Mouse (Mus musculus) limb, embryonic 10.5 days (tissue): ENCODE measurements around the gene Clcn1. TPM values are rescaled to one million over a fixed set of nuclear protein-coding genes. Genes with fewer than 3 reads are reported as not detected.

Source experiments
- DNase-seq: peaks from one replicate; pipeline ENCODE4 v3.0.0-alpha.2; 2017; ENCODE audit warnings: low spot score
- H3K27ac ChIP-seq: fragments of 300-500 bp; sonication (generic); 2 replicates; pipeline ENCODE4 v1.5.1; 2016; ENCODE audit warnings: mild to moderate bottlenecking
- H3K27me3 ChIP-seq: fragments of 300-500 bp; sonication (generic); 2 replicates; pipeline ENCODE4 v1.6.1; 2016; ENCODE audit warnings: low read depth, mild to moderate bottlenecking; ENCODE audit not compliant: poor library complexity, severe bottlenecking
- H3K36me3 ChIP-seq: fragments of 300-500 bp; sonication (generic); 2 replicates; pipeline ENCODE4 v1.6.1; 2016; ENCODE audit warnings: mild to moderate bottlenecking, moderate library complexity
- H3K4me1 ChIP-seq: fragments of 300-500 bp; sonication (generic); 2 replicates; pipeline ENCODE4 v1.6.1; 2016
- H3K4me3 ChIP-seq: fragments of 300-500 bp; sonication (generic); 2 replicates; pipeline ENCODE4 v1.5.1; 2016; ENCODE audit warnings: mild to moderate bottlenecking, moderate library complexity
- H3K9me3 ChIP-seq: fragments of 300-500 bp; sonication (generic); replicated peaks from 2 replicates; pipeline ENCODE4 v1.6.1; 2016; ENCODE audit warnings: mild to moderate bottlenecking
- WGBS: fragments of 180-500 bp; shearing (Covaris S2); methylation state at CpG from one replicate; pipeline ENCODE4 v1.1.7; 2016; 5-methylcytosine and 5-hydroxymethylcytosine counted together
- polyA plus RNA-seq: library from polyadenylated mRNA; unstranded; fragments of >200 nt; fragmentation: Nextera tagmentation; extraction: Ambion mirVana; gene quantifications from 2 replicates; pipeline ENCODE4 v1.2.1, GENCODE M21; 2016

The Clcn1 gene
- polyA plus RNA-seq, 1 experiment from 2014 or later: 0.64 TPM

GRCm38 (mm10) chr6:42355794-42356600 is 69.5 kb downstream of the Clcn1 start:
- Histone ChIP-seq H3K36me3 (peaks cover 98% of the 10 kb centered on the region), H3K4me1 (peaks cover 30% of the 10 kb centered on the region), H3K27ac (no peak overlapping the region), H3K4me3 (no peak overlapping the region), H3K27me3 (no peaks in the 10 kb centered on the region), H3K9me3 (no peaks in the 10 kb centered on the region)
- no peak for DNase-seq
- 93% methylated on average over 13 of the region's 13 CpGs for WGBS

GRCm38 (mm10) chr6:42356913-42357312 is 70.4 kb downstream of the Clcn1 start:
- Histone ChIP-seq H3K27ac (no peak overlapping the region), H3K36me3 (peaks cover 97% of the 10 kb centered on the region), H3K9me3 (no peaks in the 10 kb centered on the region), H3K4me1 (peaks cover 21% of the 10 kb centered on the region), H3K27me3 (no peaks in the 10 kb centered on the region), H3K4me3 (no peak overlapping the region)
- 96% methylated on average over 5 of the region's 5 CpGs for WGBS
- DNase-seq: no peak

DNA sequence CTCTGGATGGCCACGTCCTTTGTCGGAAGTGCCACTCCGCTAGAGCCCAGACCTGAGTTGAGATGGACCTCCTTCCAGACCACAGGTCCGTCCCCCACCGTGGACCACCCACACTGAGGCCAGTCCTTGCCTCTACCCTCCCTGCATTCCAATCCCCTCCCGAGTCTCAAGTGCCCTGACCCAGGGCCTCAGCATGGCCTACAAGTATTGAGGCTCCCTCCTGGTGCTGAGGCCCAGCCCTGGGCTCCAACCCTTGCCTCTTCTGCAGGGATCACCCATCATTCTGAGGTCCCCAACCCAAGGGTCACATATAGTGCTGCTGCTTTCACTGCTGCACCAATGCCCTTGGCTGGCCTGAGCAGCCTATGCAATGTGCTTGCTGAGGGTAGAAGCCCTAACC is 71.4 kb downstream of the Clcn1 start:
- H3K27me3 ChIP-seq: no peaks in the 10 kb centered on the region
- no peaks in the 10 kb centered on the region for H3K9me3 ChIP-seq
- H3K4me3 ChIP-seq: no peak overlapping the region
- WGBS: 63% methylated on average over 6 of the region's 6 CpGs
- peaks cover 89% of the 10 kb centered on the region for H3K36me3 ChIP-seq
- DNase-seq: no peak
- H3K4me1 ChIP-seq: peaks cover 19% of the 10 kb centered on the region
- H3K27ac ChIP-seq: no peak overlapping the region

DNA sequence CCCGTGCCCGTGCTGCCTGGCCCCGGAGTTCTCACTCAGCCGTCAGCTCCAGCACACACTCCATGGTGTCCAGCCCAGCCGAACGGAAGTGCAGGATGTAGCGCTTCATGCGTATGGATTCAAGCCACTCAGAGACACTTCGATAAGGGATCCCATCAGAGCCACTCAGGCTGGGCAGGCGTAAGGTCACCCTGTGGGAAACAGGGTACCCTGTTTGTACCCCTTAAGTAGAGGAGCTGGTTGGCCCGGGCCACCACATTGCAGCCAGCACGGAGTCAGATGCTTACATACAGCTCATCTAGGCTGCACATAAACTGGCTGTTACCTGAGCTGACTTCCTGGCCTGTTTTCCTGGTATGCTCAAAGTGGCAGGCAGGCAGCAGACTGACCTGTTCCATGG is 72.4 kb downstream of the Clcn1 start:
- DNase-seq: no peak
- Histone ChIP-seq H3K27me3 (no peaks in the 10 kb centered on the region), H3K9me3 (no peaks in the 10 kb centered on the region), H3K4me1 (peaks cover 21% of the 10 kb centered on the region), H3K36me3 (peaks cover 79% of the 10 kb centered on the region), H3K4me3 (no peak overlapping the region), H3K27ac (no peak overlapping the region)
- 92% methylated on average over 12 of the region's 12 CpGs for WGBS

- H3K4me1 ChIP-seq: peaks cover 15% of the 10 kb centered on the region; the same call in 1 of the 2 replicates
- H3K27ac ChIP-seq: no peak overlapping the region
- no peak for DNase-seq
- H3K4me3 ChIP-seq: no peak overlapping the region
- H3K9me3 ChIP-seq: no peaks in the 10 kb centered on the region
- peaks cover 74% of the 10 kb centered on the region for H3K36me3 ChIP-seq
- 86% methylated on average over 9 of the region's 9 CpGs for WGBS
- no peaks in the 10 kb centered on the region for H3K27me3 ChIP-seq
These were observed 73.1 kb downstream of the Clcn1 start for GRCm38 (mm10) chr6:42359364-42360147.

GRCm38 (mm10) chr6:42360231-42360840 is 73.9 kb downstream of the Clcn1 start:
- WGBS: 91% methylated on average over 6 of the region's 6 CpGs
- no peak for DNase-seq
- Histone ChIP-seq H3K27me3 (no peaks in the 10 kb centered on the region), H3K36me3 (peaks cover 70% of the 10 kb centered on the region), H3K27ac (no peak overlapping the region), H3K9me3 (no peaks in the 10 kb centered on the region), H3K4me1 (peaks cover 15% of the 10 kb centered on the region; the same call in 1 of the 2 replicates), H3K4me3 (no peak overlapping the region)

GRCm38 (mm10) chr6:42361041-42361895 is 74.8 kb downstream of the Clcn1 start:
- Histone ChIP-seq H3K4me3 (no peak overlapping the region), H3K27ac (no peak overlapping the region), H3K27me3 (no peaks in the 10 kb centered on the region), H3K9me3 (no peaks in the 10 kb centered on the region), H3K36me3 (peaks cover 61% of the 10 kb centered on the region), H3K4me1 (peaks cover 15% of the 10 kb centered on the region; the same call in 1 of the 2 replicates)
- DNase-seq: no peak
- whole genome bisulfite sequencing: 92% methylated on average over 13 of the region's 13 CpGs

DNA sequence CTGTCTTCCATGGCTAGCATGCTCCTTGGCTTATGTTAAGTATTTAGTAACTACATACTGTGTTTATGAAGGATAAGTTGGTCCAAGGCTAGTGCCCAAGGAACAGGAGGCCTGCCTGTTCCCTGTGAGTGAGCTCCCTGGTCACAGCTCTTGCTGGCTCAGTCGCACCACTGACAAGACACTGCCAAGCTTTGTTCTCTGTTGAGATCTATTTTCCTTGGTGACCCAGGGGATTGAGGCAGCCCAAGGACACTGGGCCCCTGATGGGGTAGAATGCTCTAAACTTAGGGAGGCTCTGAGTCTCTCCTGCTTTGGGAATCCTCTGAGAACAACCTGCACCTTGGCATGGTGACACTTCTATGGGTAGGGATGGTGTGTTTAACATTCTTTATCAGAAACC is 75.6 kb downstream of the Clcn1 start:
- no peak for DNase-seq
- Histone ChIP-seq H3K4me3 (no peak overlapping the region), H3K4me1 (peaks cover 15% of the 10 kb centered on the region; the same call in 1 of the 2 replicates), H3K27me3 (no peaks in the 10 kb centered on the region), H3K36me3 (peaks cover 53% of the 10 kb centered on the region), H3K9me3 (no peaks in the 10 kb centered on the region), H3K27ac (no peak overlapping the region)
- WGBS: 81% methylated on average over 1 of the region's 1 CpGs

- DNase-seq: no peak
- H3K27ac ChIP-seq: no peak overlapping the region
- no peak overlapping the region for H3K4me3 ChIP-seq
- 92% methylated on average over 1 of the region's 1 CpGs for WGBS
- no peaks in the 10 kb centered on the region for H3K27me3 ChIP-seq
- peaks cover 13% of the 10 kb centered on the region; the same call in 1 of the 2 replicates for H3K4me1 ChIP-seq
- H3K36me3 ChIP-seq: peaks cover 49% of the 10 kb centered on the region
- H3K9me3 ChIP-seq: no peaks in the 10 kb centered on the region
These were observed 76.0 kb downstream of the Clcn1 start for GRCm38 (mm10) chr6:42362497-42362896.

DNA sequence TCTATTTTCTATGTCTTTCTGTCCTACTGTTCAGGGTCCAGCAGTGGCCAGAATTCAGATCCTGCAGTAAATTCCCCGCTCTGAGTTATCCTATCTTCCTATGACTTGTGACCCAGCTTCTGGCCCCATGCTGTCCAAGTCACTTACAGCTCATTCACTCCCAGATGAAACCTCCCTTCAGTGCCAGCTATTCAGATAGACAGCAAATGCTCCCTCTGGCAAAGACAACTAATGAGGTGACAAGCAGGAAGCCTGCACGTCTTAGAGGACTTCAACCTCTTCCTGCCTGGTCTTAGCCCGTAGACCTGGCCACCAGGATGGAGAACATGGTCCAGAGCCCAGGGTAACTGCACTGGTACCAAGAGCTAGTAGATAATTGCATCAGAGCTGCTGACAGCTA is 76.5 kb downstream of the Clcn1 start:
- WGBS: 59% methylated on average over 3 of the region's 3 CpGs
- peaks cover 8% of the 10 kb centered on the region; the same call in 1 of the 2 replicates for H3K4me1 ChIP-seq
- no peak for DNase-seq
- no peak overlapping the region for H3K4me3 ChIP-seq
- H3K27ac ChIP-seq: no peak overlapping the region
- H3K9me3 ChIP-seq: no peaks in the 10 kb centered on the region
- peaks cover 44% of the 10 kb centered on the region for H3K36me3 ChIP-seq
- H3K27me3 ChIP-seq: no peaks in the 10 kb centered on the region

DNA sequence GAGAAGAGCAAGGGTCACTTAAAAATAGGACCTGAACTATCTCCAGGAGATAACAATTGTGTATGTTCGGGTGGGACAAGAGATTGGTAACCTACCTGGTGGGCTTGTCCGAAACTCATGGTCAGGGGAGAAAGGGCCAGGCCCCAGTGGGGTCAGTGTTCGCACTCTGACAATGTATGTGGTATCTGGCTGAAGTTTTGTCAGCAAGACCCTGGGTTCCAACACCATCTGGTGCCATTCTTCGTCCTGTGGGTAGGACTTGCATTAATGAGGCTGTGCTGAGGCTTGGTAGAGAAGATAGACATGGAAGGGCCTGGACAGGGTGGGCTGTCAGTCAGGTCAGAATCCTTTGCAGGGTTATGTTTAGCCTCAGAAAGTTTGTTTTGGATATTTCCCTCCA is 77.6 kb downstream of the Clcn1 start:
- no peak overlapping the region for H3K27ac ChIP-seq
- H3K9me3 ChIP-seq: no peaks in the 10 kb centered on the region
- 96% methylated on average over 4 of the region's 4 CpGs for WGBS
- H3K4me3 ChIP-seq: no peak overlapping the region
- H3K27me3 ChIP-seq: no peaks in the 10 kb centered on the region
- H3K4me1 ChIP-seq: peaks cover 7% of the 10 kb centered on the region; the same call in 1 of the 2 replicates
- H3K36me3 ChIP-seq: peaks cover 33% of the 10 kb centered on the region
- DNase-seq: no peak

- Histone ChIP-seq H3K4me1 (peaks cover 10% of the 10 kb centered on the region), H3K4me3 (no peak overlapping the region), H3K27me3 (no peaks in the 10 kb centered on the region), H3K9me3 (no peaks in the 10 kb centered on the region), H3K36me3 (peaks cover 28% of the 10 kb centered on the region), H3K27ac (no peak overlapping the region)
- 92% methylated on average over 15 of the region's 15 CpGs for WGBS
- DNase-seq: no peak
These were observed 78.1 kb downstream of the Clcn1 start for GRCm38 (mm10) chr6:42364607-42365006.
